Comparison of ENCODE assay signal across 17 mouse cellular contexts in genomic region chr7:118118426-118118825, GRCm38 (mm10). TPM values are rescaled to one million over a fixed set of nuclear protein-coding genes. Genes with fewer than 3 reads are reported as not detected.
DNase-seq lines count a peak whose midpoint lies in the region; ATAC-seq and TF ChIP-seq lines count a peak whose summit lies in the region.
"Had no signal": no experiment of that assay in that cellular context is flagged by ENCODE, and none has a peak within 500 bp of the region (broad histone marks: within the 10 kb centered on the region; RNA-seq: fewer than 3 reads in every experiment).

No protein-coding gene starts in this region.

- H3K27ac ChIP-seq in liver, embryonic 13.5 days = 0 out of 2 replicates have a peak overlapping the region, but pooled peaks have one; percentile 64
- H3K27ac ChIP-seq in spleen, adult 2 months (ENCODE audit: insufficient read depth, low read length) = peak overlapping the region; percentile 36; the same call in 1 of the 2 replicates
- H3K27ac ChIP-seq in macrophage = peak overlapping the region; percentile 46
- H3K27ac ChIP-seq: embryonic facial prominence, embryonic 12.5 days; hindbrain, embryonic 12.5 days had no signal

- H3K9me3 ChIP-seq in liver, embryonic 13.5 days (replicated peaks) = no peaks in the 10 kb centered on the region
- H3K9me3 ChIP-seq: embryonic facial prominence, embryonic 12.5 days; hindbrain, embryonic 12.5 days; limb, embryonic 13.5 days had no signal

- TF ChIP-seq CTCF in spleen, adult 2 months (IDR thresholded peaks at IDR 0.05; ENCODE audit: extremely low read depth, insufficient read depth, insufficient read length, insufficient replicate concordance) = no peak

- peaks cover 73% of the 10 kb centered on the region for H3K36me3 ChIP-seq in liver, embryonic 13.5 days
- H3K36me3 ChIP-seq in spleen, adult 2 months (ENCODE audit: control insufficient read depth, insufficient read depth, low read length) = peaks cover 18% of the 10 kb centered on the region
- peaks cover 26% of the 10 kb centered on the region; the same call in 1 of the 2 replicates for H3K36me3 ChIP-seq in macrophage (ENCODE audit: inconsistent target)

- 57% methylated on average over 3 of the region's 3 CpGs for WGBS in liver, embryonic 13.5 days (ENCODE audit: insufficient replicate concordance)
- 72% methylated on average over 3 of the region's 3 CpGs for WGBS in spleen, adult 2 months
- WGBS in macrophage (ENCODE audit: missing documents) = 54% methylated on average over 3 of the region's 3 CpGs

- no peak for TF ChIP-seq POLR2A in spleen, adult 2 months (IDR thresholded peaks at IDR 0.05; ENCODE audit: low read depth, low read length)

- ATAC-seq in liver, embryonic 13.5 days (ENCODE audit: low read depth) = no peak
- ATAC-seq in granulocyte monocyte progenitor cell, adult 5-6 weeks (replicated peaks; ENCODE audit: poor library complexity, severe bottlenecking) = no peak
- ATAC-seq: intestine, postnatal 0 days had no signal

- peaks cover 46% of the 10 kb centered on the region for H3K4me1 ChIP-seq in liver, embryonic 13.5 days (replicated peaks)
- peaks cover 26% of the 10 kb centered on the region for H3K4me1 ChIP-seq in spleen, adult 2 months (ENCODE audit: control insufficient read depth, insufficient read depth, insufficient read length)

- peaks cover 51% of the 10 kb centered on the region for H3K79me2 ChIP-seq in macrophage (ENCODE audit: inconsistent target)

- H3K4me2 ChIP-seq in liver, embryonic 13.5 days = no peak overlapping the region
- H3K4me2 ChIP-seq: embryonic facial prominence, embryonic 12.5 days; hindbrain, embryonic 12.5 days; limb, embryonic 13.5 days; lung, embryonic 14.5 days had no signal

- DNase-seq in liver, embryonic 13.5 days = no peak
- DNase-seq in liver = no peak
- DNase-seq in spleen, adult 2 months (ENCODE audit: low read depth in 1 of 2, low spot score in 2 of 2) = no peak
- no peak for DNase-seq in spleen, adult 18-20 months
- DNase-seq in MEL-GATA-1-ER (ENCODE audit: extremely low read depth, low read depth) = peak; percentile 76
- DNase-seq: cerebellum, adult 11-12 months; cerebellum, postnatal 10 days; gastrocnemius, postnatal 36 days; lung, embryonic 14.5 days; midbrain, embryonic 14.5 days; right cerebral cortex, postnatal 4 days had no signal

- H3K4me3 ChIP-seq in liver, embryonic 13.5 days (replicated peaks) = no peak overlapping the region
- no peak overlapping the region for H3K4me3 ChIP-seq in spleen, adult 2 months (ENCODE audit: extremely low read depth, insufficient read depth, insufficient read length)
- H3K4me3 ChIP-seq in macrophage (ENCODE audit: inconsistent target) = no peak overlapping the region
- H3K4me3 ChIP-seq: embryonic facial prominence, embryonic 12.5 days; hindbrain, embryonic 12.5 days; limb, embryonic 13.5 days had no signal

- H3K27me3 ChIP-seq in liver, embryonic 13.5 days = no peaks in the 10 kb centered on the region
- H3K27me3 ChIP-seq in spleen, adult 2 months (ENCODE audit: control insufficient read depth, insufficient read depth, low read length) = no peaks in the 10 kb centered on the region
- H3K27me3 ChIP-seq: embryonic facial prominence, embryonic 12.5 days; hindbrain, embryonic 12.5 days; limb, embryonic 13.5 days had no signal

- no peak overlapping the region for H3K9ac ChIP-seq in liver, embryonic 13.5 days
- H3K9ac ChIP-seq: embryonic facial prominence, embryonic 12.5 days; hindbrain, embryonic 12.5 days; limb, embryonic 13.5 days; lung, embryonic 14.5 days had no signal

RNA-seq across cellular contexts. Expression of gene Rps15a, which starts 2.4 kb away (rescaled TPM):
- polyA plus RNA-seq in liver, embryonic 13.5 days (2015; fragmentation: Nextera tagmentation; extraction: Ambion mirVana) = 574 and 594 TPM in 2 replicates
- 812 and 1,187 TPM in 2 replicates for polyA plus RNA-seq in spleen, adult 2 months (2012; rRNA removed)
- 100 to 1,000 TPM in 1 of 26 experiments, 10 to 100 TPM in 25; 36.0 to 273 (median 53.7) TPM for total RNA-seq in macrophage (2018; cell fraction: chromatin; rRNA removed)
- total RNA-seq in macrophage (2018; cell fraction: cytosol; rRNA removed) = 100 to 1,000 TPM; 369 to 863 (median 565) TPM
- total RNA-seq in macrophage (2018; cell fraction: nucleus; rRNA removed) = 10 to 100 TPM; 36.1 to 90.9 (median 63.1) TPM
- 605 to 1,612 TPM (median 1,413 TPM) in 3 replicates for polyA plus RNA-seq in macrophage (2018)
- total RNA-seq in granulocyte monocyte progenitor cell, adult 5-6 weeks (2014; fragmentation: Nextera tagmentation) = 3,328 and 3,545 TPM in 2 replicates
- total RNA-seq in granulocyte monocyte progenitor cell, adult 5-6 weeks (2017) = 1,146 and 1,501 TPM in 2 replicates

RNA-seq across cellular contexts. Expression of gene Arl6ip1, which starts 11.0 kb away (rescaled TPM):
- 390 and 411 TPM in 2 replicates for polyA plus RNA-seq in liver, embryonic 13.5 days (2015; fragmentation: Nextera tagmentation; extraction: Ambion mirVana)
- 56.6 and 61.6 TPM in 2 replicates for polyA plus RNA-seq in spleen, adult 2 months (2012; rRNA removed)
- total RNA-seq in macrophage (2018; cell fraction: chromatin; rRNA removed) = 10 to 100 TPM; 20.1 to 75.0 (median 37.9) TPM
- total RNA-seq in macrophage (2018; cell fraction: cytosol; rRNA removed) = 100 to 1,000 TPM; 243 to 394 (median 330) TPM
- total RNA-seq in macrophage (2018; cell fraction: nucleus; rRNA removed) = 100 to 1,000 TPM in 25 of 26 experiments, 10 to 100 TPM in 1; 88.2 to 281 (median 172) TPM
- 279 to 355 TPM (median 308 TPM) in 3 replicates for polyA plus RNA-seq in macrophage (2018)
- 105 and 124 TPM in 2 replicates for total RNA-seq in granulocyte monocyte progenitor cell, adult 5-6 weeks (2014; fragmentation: Nextera tagmentation)
- total RNA-seq in granulocyte monocyte progenitor cell, adult 5-6 weeks (2017) = 185 and 248 TPM in 2 replicates
